Mouse (Mus musculus): ENCODE results near the gene Gpr22.

GRCm38 (mm10) chr12:31726707-31727106, 13.0 kb upstream of the Gpr22 start:
- TF ChIP-seq POLR2A (IDR thresholded peaks at IDR 0.05; ENCODE audit: borderline replicate concordance, insufficient read depth, low read length) = no peak
- TF ChIP-seq CTCF (IDR thresholded peaks at IDR 0.05; ENCODE audit: borderline replicate concordance, insufficient read depth, low read depth, low read length) = no peak

Measured in cerebellum, adult 2 months (tissue).